In the genomic region with DNA sequence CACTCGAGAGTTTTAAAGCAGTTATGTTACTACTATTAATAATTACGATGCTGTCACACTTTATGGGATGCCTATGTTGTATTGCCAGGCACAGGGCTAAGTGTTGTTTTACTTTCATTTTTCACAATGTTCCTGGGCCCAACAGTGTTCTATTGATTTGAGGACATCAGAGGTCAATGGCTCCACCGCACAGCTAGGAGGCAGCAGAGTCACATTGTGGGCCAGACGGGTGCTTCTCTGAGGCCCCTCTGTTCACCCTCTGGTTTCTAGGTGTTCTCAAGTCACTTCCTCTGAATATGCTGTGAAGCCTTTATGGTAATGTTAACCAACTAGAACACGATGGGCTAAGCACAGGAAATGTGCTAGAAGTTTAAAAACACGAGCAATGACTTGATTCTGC, we compare ENCODE assay signal across 10 mouse cellular contexts. TPM values are rescaled to one million over a fixed set of nuclear protein-coding genes. Genes with fewer than 3 reads are reported as not detected.
DNase-seq lines count a peak whose midpoint lies in the region; TF ChIP-seq lines count a peak whose summit lies in the region.
"Had no signal": no experiment of that assay in that cellular context is flagged by ENCODE, and none has a peak within 500 bp of the region (broad histone marks: within the 10 kb centered on the region; RNA-seq: fewer than 3 reads in every experiment).

No protein-coding gene starts in this region.

- peak; percentile 58 for TF ChIP-seq CTCF in lung, adult 2 months (IDR thresholded peaks at IDR 0.05; ENCODE audit: insufficient read depth, low read length)

- H3K36me3 ChIP-seq in ES-E14 (ENCODE audit: control insufficient read depth, insufficient read depth, low read length, poor library complexity, severe bottlenecking): no peaks in the 10 kb centered on the region
- no peaks in the 10 kb centered on the region for H3K36me3 ChIP-seq in hindbrain, embryonic 10.5 days
- H3K36me3 ChIP-seq: limb, embryonic 13.5 days; neural tube, embryonic 15.5 days had no signal

- peak; percentile 11 for DNase-seq in kidney, postnatal 10 days
- DNase-seq in kidney, postnatal 25 days: no peak
- DNase-seq in ES-E14 (ENCODE audit: low read depth, low spot score): no peak
- no peak for DNase-seq in lung, adult 2 months
- peak; percentile 20 to 32 for DNase-seq in thymus, adult 18-20 months
- no peak for DNase-seq in retina, postnatal 1 day
- no peak for DNase-seq in hindbrain, embryonic 10.5 days (ENCODE audit: low spot score)
- no peak for DNase-seq in urinary bladder, postnatal 10 days (ENCODE audit: low spot score)

- no peak overlapping the region for H3K27ac ChIP-seq in ES-E14 (ENCODE audit: insufficient read depth, low read depth, low read length, poor library complexity, severe bottlenecking)
- no peak overlapping the region for H3K27ac ChIP-seq in hindbrain, embryonic 10.5 days
- H3K27ac ChIP-seq: limb, embryonic 13.5 days; neural tube, embryonic 15.5 days had no signal

- in situ Hi-C loops in ES-E14 (cut with MboI; ENCODE audit: low sequenced_read_pairs in 2 of 2, unreplicated experiment in 2 of 2): no loop called here

- no peaks in the 10 kb centered on the region for H3K4me1 ChIP-seq in ES-E14 (ENCODE audit: control insufficient read depth in 2 of 2, insufficient read depth in 2 of 2, low read length in 2 of 2, poor library complexity in 1 of 2)
- H3K4me1 ChIP-seq in lung, adult 2 months (ENCODE audit: control insufficient read depth, insufficient read depth, low read length): no peaks in the 10 kb centered on the region
- no peaks in the 10 kb centered on the region for H3K4me1 ChIP-seq in hindbrain, embryonic 10.5 days (replicated peaks)
- H3K4me1 ChIP-seq: limb, embryonic 13.5 days; neural tube, embryonic 15.5 days had no signal

- H3K27me3 ChIP-seq in hindbrain, embryonic 10.5 days (ENCODE audit: insufficient read depth, poor library complexity, severe bottlenecking): no peaks in the 10 kb centered on the region
- H3K27me3 ChIP-seq: limb, embryonic 13.5 days; neural tube, embryonic 15.5 days had no signal

- H3K4me3 ChIP-seq in ES-E14 (ENCODE audit: insufficient read depth in 1 of 2, low read depth in 1 of 2, low read length in 2 of 2, poor library complexity in 1 of 2, severe bottlenecking in 1 of 2): no peak overlapping the region
- no peak overlapping the region for H3K4me3 ChIP-seq in lung, adult 2 months (replicated peaks; ENCODE audit: extremely low read depth, low read depth, low read length)
- H3K4me3 ChIP-seq in hindbrain, embryonic 10.5 days: no peak overlapping the region
- H3K4me3 ChIP-seq: limb, embryonic 13.5 days; neural tube, embryonic 15.5 days had no signal

- H3K9me3 ChIP-seq in ES-E14 (ENCODE audit: control insufficient read depth, insufficient read depth, low read depth, low read length): no peaks in the 10 kb centered on the region
- H3K9me3 ChIP-seq in hindbrain, embryonic 10.5 days: no peaks in the 10 kb centered on the region
- H3K9me3 ChIP-seq: limb, embryonic 13.5 days; neural tube, embryonic 15.5 days had no signal

- WGBS in lung, adult 2 months: 56% methylated on average over 6 of the region's 6 CpGs
- WGBS in hindbrain, embryonic 10.5 days: 75% methylated on average over 6 of the region's 6 CpGs

- TF ChIP-seq POLR2A in lung, adult 2 months (IDR thresholded peaks at IDR 0.05; ENCODE audit: borderline replicate concordance, extremely low read depth, low read depth, low read length): no peak

- no peak overlapping the region for H3K9ac ChIP-seq in ES-E14 (ENCODE audit: insufficient read depth, low read depth, low read length, poor library complexity, severe bottlenecking)
- H3K9ac ChIP-seq: limb, embryonic 13.5 days; neural tube, embryonic 15.5 days had no signal

TF ChIP-seq in ES-E14, 5 proteins besides CTCF, POLR2A, EP300 and RAD21:
- TF ChIP-seq ZC3H11A (IDR thresholded peaks at IDR 0.05; ENCODE audit: borderline replicate concordance, low read depth, low read length) (peak; percentile 47; the same call in 1 of the 2 replicates), CHD2 (IDR thresholded peaks at IDR 0.05; ENCODE audit: low read depth, low read length) (no peak)

RNA-seq across cellular contexts. Expression of a gene that starts 18.7 kb away (rescaled TPM):
- 14.8 and 17.0 TPM in 2 replicates for total RNA-seq in ES-E14 (2012; rRNA removed)
- 59.1 and 62.6 TPM in 2 replicates for polyA plus RNA-seq in lung, adult 2 months (2012; rRNA removed)
- 11.1 and 13.6 TPM in 2 replicates for polyA plus RNA-seq in hindbrain, embryonic 10.5 days (2016; fragmentation: Nextera tagmentation; extraction: Ambion mirVana)

Comparison
In these comparisons a context has a peak if more than half of its experiments do, and no peak if none do; other contexts are left out.
1. DNase-seq: peak in kidney, postnatal 10 days (single experiment) and thymus, adult 18-20 months (2 of 2); none in kidney, postnatal 25 days (0 of 2), ES-E14 (single experiment), lung, adult 2 months (single experiment), retina, postnatal 1 day (single experiment), hindbrain, embryonic 10.5 days (single experiment) and urinary bladder, postnatal 10 days (single experiment).